Mouse (Mus musculus): Measurements from ENCODE around the gene Podxl2.

The Podxl2 gene

DNA sequence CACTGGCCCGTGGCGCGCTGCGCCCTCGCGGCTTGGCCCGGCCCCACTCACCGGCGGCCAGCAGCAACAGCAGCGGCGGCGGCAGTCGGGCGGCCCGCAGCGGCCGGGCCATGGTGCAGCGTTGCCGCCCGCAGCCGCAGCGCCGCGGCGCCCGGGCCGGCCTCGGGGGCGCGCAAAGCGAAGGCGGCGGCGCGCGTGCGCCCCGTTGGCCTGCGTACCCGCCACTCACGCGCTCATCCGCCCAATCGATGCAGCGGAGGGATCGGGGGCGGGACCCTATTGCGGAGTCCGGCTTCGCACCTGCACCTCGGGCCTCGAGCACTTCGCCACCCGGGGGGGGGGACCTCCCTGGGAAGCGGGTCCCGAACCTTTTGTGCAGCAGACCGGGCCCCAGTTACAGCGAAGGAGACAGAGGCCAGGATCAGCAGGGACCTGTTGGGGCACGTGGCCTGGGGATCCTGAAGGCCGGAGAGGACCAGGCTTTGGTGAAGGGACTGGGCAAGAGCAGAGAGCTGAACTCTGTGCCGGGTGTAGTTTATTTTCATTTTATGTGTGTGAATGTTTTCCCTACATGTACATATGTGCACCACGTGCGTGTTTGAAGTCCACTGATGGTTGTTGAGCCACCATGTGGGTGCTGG is at the start of gene Podxl2:
Podxl2 (minus strand) TSS at position 177 of the 641 bp plus-strand sequence.
- DNase-seq (ENCODE audit: extremely low spot score, low spot score), result peak; percentile 85

DNA sequence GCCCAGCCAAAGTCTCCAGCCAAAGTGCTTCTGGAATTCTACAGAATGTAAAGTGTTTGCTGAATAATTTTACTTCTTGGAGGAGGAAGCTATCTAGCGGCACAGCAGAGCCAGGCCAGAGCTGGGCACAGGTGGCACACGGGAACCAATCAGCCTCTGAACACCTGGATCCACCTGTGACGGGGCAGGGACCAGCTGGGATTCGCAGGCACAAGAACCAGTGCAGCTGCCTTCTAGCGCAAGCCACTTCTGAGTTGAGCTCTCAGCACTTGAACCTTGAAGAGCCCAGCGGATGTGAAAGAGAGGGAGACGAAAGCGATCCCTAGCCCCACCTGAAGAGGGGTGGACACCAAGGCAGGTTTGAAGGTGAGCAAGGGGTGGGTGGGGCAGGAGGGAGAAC is 44.0 kb upstream of the Podxl2 start:
- DNase-seq (ENCODE audit: extremely low spot score, low spot score), result no peak

DNA sequence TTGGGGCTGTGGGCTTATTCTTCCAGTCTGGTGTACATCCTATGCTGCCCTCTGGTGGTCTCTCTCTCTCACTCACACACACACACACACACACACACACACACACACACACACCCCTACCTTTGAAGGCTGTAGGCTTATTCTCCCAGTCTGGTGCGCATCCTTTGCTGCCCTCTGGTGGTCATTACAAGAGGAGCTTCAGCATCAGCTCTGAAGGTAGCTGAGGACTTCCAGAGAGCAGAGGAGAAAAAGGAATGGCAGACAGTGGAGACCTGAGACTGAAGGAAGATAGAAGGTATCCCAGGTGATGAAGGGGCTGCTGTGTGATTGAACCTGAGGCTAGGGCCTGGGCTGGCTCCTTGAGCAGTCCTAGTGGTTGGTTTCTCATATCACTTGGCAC is 41.3 kb upstream of the Podxl2 start:
- no peak for DNase-seq (ENCODE audit: extremely low spot score, low spot score)

GRCm38 (mm10) chr6:88915510-88915909 is 40.7 kb upstream of the Podxl2 start:
- DNase-seq (ENCODE audit: extremely low spot score, low spot score), result no peak

- DNase-seq (ENCODE audit: extremely low spot score, low spot score), result no peak
Measured at GRCm38 (mm10) chr6:88914799-88915198, 40.0 kb upstream of the Podxl2 start.

DNA sequence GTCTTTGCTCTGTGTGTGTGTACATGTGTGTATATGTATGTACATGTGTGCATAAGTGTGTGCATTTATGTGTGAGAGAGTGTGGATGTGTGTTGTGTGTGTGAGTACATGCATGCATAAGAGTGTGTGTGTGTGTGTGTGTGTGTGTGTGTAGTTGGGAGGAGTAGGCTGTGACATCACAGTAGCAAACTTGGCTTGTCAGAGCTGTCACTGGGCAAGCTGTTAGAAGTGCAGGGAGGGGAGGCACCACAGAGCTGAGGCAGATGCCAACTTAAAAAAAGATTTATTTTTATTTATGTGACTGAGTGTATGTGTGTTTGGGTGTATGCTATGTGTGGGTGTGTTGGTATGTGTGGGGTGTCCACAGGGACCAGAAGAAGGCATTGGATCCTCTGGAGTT is 38.6 kb upstream of the Podxl2 start:
- DNase-seq (ENCODE audit: extremely low spot score, low spot score), result no peak

DNA sequence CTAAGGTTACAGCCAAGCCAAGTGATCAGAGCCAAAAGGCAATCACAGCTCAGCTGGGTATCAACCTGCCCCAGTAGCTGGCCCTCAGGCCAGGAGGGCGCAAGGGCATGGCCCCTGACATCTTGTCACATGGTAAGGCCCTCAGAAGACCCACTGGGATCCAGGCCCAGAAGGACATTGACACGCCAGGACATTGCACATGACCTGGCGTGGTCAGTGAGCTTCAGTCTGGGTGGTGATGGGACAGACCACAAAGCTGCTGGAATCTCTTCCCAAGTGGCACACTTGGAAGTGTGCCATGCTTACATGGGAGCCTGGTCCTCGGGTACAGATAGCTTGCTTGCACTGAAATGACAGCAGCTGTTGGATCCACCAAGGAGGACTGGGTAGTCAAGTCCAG is 38.2 kb upstream of the Podxl2 start:
- DNase-seq (ENCODE audit: extremely low spot score, low spot score), result no peak

DNA sequence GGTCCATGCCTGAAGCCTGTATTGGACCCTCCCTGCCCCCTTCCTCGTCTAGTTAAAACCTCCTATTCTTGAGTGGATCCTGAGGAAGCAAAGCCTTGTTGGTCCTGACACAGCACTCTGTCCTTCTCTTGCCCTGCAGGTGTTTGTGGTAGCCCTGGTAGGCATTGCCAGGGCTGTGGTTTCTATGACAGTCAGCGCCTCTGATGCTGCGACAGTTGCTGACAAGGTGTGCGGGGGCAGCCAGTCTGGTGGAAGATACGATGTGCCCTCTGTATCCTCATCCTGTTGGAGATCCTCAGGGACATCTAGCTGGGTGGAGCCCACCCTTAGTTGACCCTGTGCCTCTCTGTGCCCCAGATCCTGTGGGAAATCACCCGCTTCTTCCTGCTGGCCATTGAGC is 34.3 kb upstream of the Podxl2 start:
- DNase-seq (ENCODE audit: extremely low spot score, low spot score), result no peak

- peak; percentile 73 for DNase-seq (ENCODE audit: extremely low spot score, low spot score)
Measured at GRCm38 (mm10) chr6:88906369-88907108, 31.7 kb upstream of the Podxl2 start.

DNA sequence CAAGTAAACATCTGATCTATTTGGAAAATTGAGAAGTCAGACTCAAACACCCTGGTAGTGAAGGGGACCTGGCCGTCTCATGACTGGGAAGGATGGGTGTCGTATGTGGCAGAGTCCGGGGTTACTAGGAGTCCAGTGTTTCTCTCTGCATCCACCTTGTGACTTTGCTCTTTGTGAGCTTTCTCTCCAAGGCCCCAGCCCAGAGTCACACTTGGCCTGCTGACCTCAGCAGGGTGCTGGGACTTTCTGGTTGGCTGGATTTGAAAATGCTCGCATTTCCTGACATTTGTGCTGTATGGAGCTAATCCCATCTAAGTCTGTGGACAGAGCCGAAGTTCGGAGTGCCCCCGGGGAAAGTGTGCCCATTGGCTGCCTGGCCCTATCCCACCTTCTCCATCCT is 30.2 kb upstream of the Podxl2 start:
- no peak for DNase-seq (ENCODE audit: extremely low spot score, low spot score)

DNA sequence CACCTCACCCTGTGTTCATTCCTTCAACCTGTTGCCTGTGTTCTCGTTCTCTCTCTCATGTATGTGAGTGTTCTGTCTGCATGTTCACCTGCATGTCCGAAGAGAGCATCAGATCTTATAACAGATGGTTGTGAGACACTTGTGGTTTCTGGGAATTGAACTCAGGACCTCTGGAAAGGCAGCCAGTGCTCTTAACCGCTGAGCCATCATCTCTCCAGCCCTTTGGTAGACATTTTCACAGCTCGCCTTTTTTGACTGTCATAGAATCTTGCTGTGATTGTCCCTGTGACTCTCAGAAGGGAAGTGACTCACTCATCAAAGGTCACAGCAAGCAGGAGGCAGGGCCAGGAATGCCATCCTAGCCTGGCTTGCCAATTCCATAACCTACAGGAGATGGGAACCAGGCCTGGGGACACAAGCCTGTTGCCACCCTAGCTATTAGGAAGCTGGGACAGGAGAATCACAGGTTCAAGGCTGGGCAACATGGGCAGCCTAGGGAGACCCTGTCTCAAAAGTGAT is 29.7 kb upstream of the Podxl2 start:
- no peak for DNase-seq (ENCODE audit: extremely low spot score, low spot score)

- no peak for DNase-seq (ENCODE audit: extremely low spot score, low spot score)
Measured at GRCm38 (mm10) chr6:88903708-88904107, 28.9 kb upstream of the Podxl2 start.

DNA sequence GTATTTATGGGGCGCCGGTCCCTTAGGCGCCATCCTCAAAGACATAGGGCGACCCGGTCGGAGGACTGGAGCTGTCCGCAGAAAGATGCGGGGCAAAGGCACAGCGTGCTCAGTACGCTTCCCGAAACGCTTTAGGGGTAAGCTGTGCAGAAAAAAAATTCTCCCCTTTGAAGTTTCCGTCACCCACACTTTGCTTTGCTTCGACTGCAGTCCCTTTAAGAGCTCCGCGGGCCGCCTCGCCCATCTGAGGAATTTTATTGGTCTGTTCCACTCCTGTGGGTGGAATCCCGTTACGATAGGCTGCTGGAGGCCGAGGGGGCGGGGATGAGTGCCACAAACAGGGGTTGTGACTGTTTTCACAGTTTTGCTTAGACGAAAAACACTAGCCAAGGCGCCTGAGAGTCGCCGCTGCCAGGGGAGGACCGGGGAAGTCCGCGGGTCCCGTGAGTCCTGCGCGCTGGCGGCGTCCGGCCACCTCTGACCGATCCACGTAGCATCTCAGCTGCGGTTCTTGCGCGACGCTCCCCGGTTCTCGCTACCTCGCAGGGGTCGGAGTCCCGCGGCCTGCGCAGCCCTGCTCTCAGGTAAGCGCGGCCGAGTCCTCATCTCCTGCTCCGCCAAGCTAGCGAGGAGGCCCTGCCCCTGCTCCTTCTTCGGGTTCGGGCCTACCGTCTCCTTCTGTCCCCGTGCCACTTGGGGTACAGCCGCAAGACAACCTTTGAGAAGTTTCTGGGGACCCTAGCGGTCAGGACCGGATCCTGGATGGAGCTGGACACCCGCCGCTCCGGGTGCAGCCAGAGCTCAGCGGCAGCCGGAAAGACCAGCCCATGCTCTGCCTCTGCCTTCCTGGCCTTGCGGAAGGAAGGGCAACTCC is 27.3 kb upstream of the Podxl2 start, which contains the start of gene Tpra1:
Tpra1 (plus strand) TSS at position 305 of the 874 bp plus-strand sequence.
- peak; percentile 90 for DNase-seq (ENCODE audit: extremely low spot score, low spot score)

DNA sequence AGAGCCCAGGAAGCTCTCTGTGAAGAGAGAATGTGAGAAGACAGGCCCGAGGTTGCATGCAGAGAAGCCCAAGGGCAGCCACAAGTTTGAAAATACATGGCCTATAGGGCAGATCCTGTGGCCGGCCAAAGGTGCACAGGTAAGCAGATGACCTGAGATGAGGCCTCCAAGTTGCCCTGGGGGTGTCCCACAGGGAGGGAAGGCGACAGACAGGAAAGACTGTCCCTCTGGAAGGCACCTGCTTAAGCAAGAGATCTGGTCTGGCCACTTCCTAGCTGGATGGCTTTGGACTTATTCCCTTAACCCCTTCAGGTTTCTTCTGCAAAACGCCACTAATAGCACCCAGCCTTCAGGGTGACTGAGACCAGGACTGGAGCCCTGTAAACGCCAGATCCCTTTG is 26.6 kb upstream of the Podxl2 start:
- no peak for DNase-seq (ENCODE audit: extremely low spot score, low spot score)

GRCm38 (mm10) chr6:88899628-88900027 is 24.8 kb upstream of the Podxl2 start:
- DNase-seq (ENCODE audit: extremely low spot score, low spot score), result no peak

- no peak for DNase-seq (ENCODE audit: extremely low spot score, low spot score)
Measured at GRCm38 (mm10) chr6:88899086-88899485, 24.2 kb upstream of the Podxl2 start.

GRCm38 (mm10) chr6:88898534-88899048 is 23.7 kb upstream of the Podxl2 start, which contains the start of gene Mcm2:
TSS of gene Mcm2 (minus strand) at chr6:88898780.
- peak; percentile 99 for DNase-seq (ENCODE audit: extremely low spot score, low spot score)

- DNase-seq (ENCODE audit: extremely low spot score, low spot score), result no peak
Measured at GRCm38 (mm10) chr6:88897246-88897645, 22.4 kb upstream of the Podxl2 start.

DNA sequence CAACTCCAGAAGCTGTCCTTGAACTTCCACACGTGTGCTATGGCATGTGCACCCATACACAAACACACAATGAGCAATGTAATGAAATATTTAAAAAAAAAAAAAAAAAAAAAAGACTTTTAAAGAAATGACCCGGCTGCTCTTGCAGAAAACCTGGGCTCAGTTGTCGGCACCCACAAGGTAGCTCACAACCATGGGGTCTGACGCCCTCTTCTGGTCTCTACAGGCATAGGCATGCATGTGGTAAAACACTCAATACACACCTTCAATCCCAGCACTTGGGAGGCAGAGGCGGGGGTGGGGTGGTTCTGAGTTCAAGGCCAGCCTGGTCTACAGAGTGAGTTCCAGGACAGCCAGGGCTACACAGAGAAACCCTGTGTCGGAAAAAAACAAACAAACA is 21.1 kb upstream of the Podxl2 start:
- DNase-seq (ENCODE audit: extremely low spot score, low spot score), result no peak

GRCm38 (mm10) chr6:88893559-88893958 is 18.7 kb upstream of the Podxl2 start:
- peak; percentile 56 for DNase-seq (ENCODE audit: extremely low spot score, low spot score)

DNA sequence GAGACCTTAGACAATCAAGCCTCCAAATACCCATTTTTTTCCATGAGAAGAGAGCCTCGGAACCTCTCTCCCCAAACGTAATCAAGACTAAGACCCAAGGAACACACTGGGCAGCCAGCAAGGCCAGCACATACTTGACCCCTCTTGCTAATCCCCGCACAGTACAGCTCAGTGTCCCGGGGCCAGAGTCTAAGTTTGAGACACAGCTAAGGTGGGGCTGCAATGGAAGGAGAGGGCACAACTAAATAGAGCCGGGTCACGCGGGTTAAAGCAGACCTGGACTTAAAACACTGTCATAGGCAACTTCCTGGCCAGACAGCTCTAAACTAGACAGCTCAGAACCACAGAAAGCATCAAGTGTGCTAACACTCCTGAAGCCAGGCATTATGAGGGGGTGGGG is 16.0 kb upstream of the Podxl2 start:
- DNase-seq (ENCODE audit: extremely low spot score, low spot score), result no peak

Measured in neural tube, embryonic 10.5 days (tissue).